Mouse (Mus musculus): ENCODE data around the gene Il1r1.

Il1r1 gene

DNA sequence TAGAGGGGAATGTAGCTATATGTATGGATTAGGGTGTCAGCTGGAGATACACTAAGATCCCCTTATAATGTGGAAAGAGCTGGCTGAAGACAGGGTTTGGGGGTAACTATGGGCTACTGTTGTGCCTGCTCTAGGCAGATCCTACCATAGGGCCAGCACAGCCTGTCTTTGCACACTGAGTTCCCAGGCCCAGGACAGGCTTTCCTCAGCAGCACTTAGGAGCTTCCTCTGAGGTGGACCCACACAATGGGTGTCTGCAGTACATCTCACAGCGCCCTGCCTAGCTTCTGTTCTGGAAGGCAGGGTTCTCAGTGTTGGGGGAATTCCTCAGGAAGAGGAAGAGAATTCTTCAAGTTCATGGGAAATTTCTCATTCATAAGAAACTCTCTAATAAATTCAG is 48.6 kb downstream of the Il1r1 start:
- no peak for TF ChIP-seq GATA4 (IDR thresholded peaks at IDR 0.05; ENCODE audit: insufficient replicate concordance, low read length)

DNA sequence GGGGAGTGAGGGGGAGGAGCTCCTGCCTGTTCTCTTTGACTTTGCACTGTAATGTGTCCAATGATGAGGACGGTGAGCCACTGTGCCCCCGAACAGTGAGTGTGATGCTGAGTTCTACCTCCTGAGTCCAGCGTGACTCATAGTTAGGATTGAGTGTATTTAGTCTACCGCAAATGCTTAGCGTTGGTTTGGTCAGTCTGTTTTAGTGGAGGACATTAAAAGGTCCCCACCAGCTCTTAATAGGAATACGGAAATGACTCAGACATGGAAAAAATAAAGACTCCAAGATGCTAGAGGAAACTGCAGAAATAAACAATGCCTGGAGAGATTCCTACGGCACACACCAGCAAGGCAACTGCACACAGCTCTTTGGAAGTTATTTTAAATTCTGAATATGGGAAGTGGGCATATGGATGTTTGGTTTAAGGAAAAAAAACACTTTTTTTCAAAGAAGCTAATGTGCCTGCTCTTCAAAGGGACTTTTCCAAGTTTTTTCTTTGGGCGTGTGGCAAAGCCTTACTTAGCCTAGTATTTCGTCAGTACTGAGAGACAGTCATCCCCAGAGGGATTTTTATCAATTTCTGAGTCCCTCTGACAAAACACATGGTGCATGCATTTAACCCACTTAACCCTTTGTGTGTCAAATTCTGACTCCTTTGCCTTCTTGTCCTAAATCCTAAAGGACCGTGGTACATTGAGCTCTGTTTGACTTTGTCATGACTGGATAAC is 50.6 kb downstream of the Il1r1 start:
- TF ChIP-seq GATA4 (IDR thresholded peaks at IDR 0.05; ENCODE audit: insufficient replicate concordance, low read length) = no peak

- TF ChIP-seq GATA4 (IDR thresholded peaks at IDR 0.05; ENCODE audit: insufficient replicate concordance, low read length) = no peak
These were observed 53.1 kb downstream of the Il1r1 start for GRCm38 (mm10) chr1:40277944-40278343.

DNA sequence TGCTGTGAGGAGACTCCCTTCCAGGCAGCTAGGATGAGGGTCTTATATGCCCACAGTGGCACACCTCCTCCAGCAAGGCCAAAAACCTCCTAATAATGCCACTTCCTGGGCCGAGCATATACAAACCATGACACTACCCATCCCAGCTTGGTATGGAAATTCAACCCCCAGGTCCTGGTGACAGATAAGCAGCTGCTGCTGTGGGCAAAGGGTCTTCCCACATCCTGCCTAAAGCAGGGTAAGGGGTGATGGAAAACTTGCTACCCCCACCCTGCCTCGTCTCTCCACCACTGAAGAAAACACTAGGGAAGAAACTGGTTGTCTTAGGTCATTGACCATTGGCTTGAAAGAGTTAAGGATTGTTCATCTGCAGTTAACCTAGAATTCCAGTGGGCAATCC is 53.8 kb downstream of the Il1r1 start:
- TF ChIP-seq GATA4 (IDR thresholded peaks at IDR 0.05; ENCODE audit: insufficient replicate concordance, low read length) = no peak

GRCm38 (mm10) chr1:40279182-40279743 is 54.4 kb downstream of the Il1r1 start:
- TF ChIP-seq GATA4 (IDR thresholded peaks at IDR 0.05; ENCODE audit: insufficient replicate concordance, low read length) = no peak

- no peak for TF ChIP-seq GATA4 (IDR thresholded peaks at IDR 0.05; ENCODE audit: insufficient replicate concordance, low read length)
These were observed 57.1 kb downstream of the Il1r1 start for GRCm38 (mm10) chr1:40281950-40282349.

- TF ChIP-seq GATA4 (IDR thresholded peaks at IDR 0.05; ENCODE audit: insufficient replicate concordance, low read length) = no peak
These were observed 57.5 kb downstream of the Il1r1 start for GRCm38 (mm10) chr1:40282394-40282793.

DNA sequence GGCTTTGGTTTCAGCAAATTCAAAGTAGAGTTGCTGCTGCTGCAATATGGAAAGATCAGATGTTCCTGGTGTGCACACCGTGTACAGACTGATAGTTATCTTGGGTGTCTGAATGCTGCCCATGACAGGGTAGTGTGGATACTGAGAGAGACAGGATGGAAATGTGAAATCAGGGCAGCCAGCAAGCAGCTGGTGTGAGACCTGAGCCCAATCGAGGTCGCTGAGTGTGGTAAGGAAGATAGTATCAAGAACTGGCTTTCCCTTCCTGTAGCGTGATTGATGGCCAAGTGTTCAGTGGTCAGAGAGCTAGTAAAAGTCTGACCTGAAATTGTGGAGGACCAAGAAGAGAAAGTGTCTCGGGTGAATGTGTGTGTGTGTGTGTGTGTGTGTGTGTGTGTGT is 59.1 kb downstream of the Il1r1 start:
- no peak for TF ChIP-seq GATA4 (IDR thresholded peaks at IDR 0.05; ENCODE audit: insufficient replicate concordance, low read length)

- TF ChIP-seq GATA4 (IDR thresholded peaks at IDR 0.05; ENCODE audit: insufficient replicate concordance, low read length) = no peak
These were observed 65.8 kb downstream of the Il1r1 start for GRCm38 (mm10) chr1:40290489-40291255.

DNA sequence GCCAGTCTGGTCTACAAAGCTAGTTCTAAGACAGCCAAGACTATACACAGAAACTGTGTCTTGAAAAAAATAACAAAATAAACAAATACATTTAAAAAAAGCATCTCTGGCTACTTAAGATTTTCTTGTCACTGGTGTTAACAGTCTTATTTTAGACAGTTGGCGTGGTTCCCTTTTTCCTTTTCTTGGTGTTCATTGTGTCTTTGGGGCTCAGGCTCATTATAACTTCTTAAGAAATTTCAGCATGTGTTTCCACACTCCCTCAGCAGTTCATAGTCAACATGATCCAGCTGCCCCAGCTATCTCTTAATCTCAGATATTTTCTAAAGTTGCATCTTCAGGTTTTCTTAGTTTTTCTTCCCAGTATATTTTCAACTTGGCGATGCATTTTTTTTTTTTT is 67.4 kb downstream of the Il1r1 start:
- TF ChIP-seq GATA4 (IDR thresholded peaks at IDR 0.05; ENCODE audit: insufficient replicate concordance, low read length) = no peak

DNA sequence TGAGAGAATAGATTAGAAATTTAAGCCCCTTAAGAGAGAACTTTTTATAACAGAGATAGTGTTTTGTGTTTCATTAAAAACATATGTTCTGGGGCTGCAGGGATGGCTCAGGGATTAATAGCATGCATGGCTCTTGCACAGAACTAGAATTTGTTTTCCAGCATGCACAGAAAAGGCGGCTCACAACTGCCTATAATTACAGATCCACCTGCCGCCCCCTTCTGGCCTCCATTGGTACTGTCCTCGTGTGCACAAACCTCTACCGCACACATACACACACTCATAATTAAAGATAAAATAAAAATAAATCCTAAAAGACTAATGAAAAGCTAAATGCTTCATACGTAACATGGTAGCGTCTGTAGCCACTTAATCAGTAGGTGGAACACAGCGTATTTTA is 69.0 kb downstream of the Il1r1 start:
- TF ChIP-seq GATA4 (IDR thresholded peaks at IDR 0.05; ENCODE audit: insufficient replicate concordance, low read length) = no peak

- TF ChIP-seq GATA4 (IDR thresholded peaks at IDR 0.05; ENCODE audit: insufficient replicate concordance, low read length) = no peak
These were observed 69.9 kb downstream of the Il1r1 start for GRCm38 (mm10) chr1:40294824-40295223.

DNA sequence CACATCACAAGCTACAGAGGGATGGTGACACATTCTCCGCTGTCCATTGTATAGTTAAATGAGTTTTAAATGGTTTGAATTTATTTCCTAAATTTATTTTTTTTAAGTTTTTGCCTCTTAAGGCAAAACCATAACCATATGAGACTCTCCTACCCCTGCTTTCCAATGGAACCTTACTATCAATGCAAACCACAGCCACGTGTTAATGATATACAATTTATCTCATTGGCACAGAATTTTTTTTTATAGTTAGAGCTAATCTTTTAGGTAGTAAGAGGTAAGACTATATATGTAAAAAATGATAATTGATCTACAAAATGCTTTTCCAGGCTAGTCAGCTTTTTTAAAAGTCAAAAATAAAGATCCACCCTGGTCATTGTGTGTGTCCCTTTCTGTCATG is 73.2 kb downstream of the Il1r1 start:
- no peak for TF ChIP-seq GATA4 (IDR thresholded peaks at IDR 0.05; ENCODE audit: insufficient replicate concordance, low read length)

DNA sequence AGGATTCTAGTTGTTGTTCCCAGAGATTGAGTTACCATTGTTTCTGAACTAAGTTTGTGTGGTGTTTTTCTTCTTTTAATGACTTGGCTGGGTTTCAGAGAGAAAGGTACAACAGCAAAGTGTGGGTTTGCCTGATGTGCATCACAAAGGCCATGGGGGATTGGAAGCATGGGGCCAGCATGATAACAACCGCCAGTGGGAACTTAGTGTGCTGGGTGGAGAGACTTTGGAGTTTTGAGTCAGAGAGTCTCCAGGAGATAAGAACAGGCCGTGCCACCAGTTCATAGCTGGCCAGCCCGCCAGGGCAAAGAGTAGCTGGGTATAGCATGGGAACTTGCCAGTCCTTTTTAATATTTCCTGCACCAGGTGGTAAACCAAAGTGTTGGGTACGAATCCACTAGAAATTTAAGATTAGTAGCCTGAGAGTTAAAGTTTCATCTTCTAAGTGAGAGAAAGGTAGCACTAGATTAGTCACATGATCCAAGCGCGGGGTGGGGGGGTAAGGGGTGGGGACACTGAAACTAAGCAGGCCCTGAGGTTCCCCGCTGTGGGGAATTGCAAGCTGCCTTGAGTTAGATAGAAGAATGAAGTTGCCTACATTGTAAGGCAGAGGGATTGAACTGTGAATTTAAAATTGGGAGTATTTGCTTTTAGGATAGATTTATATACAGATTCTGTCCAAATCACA is 78.4 kb downstream of the Il1r1 start:
- TF ChIP-seq GATA4 (IDR thresholded peaks at IDR 0.05; ENCODE audit: insufficient replicate concordance, low read length) = no peak

GRCm38 (mm10) chr1:40306111-40306510 is 81.2 kb downstream of the Il1r1 start:
- TF ChIP-seq GATA4 (IDR thresholded peaks at IDR 0.05; ENCODE audit: insufficient replicate concordance, low read length) = no peak

DNA sequence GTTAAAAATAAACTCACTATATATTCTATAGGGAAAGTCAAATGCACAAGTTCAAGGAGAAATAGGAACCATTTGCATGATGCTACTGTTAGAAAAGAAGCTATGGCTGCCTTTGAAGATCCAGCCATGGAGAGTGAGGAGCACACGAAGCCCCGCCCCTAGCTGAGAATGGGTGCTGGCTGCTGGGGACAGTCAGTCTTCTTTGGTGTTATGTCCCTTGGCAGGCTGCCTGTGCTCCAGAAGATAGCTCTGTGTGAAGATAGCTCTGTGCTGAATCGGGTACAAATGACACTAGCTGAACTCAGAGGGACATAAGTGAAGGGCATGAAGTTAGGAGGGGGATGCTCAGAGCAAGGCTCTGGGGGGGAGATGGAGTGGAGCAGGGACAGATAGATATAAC is 86.2 kb downstream of the Il1r1 start:
- TF ChIP-seq GATA4 (IDR thresholded peaks at IDR 0.05; ENCODE audit: insufficient replicate concordance, low read length) = no peak

All from liver, adult (tissue).